Mouse (Mus musculus): ENCODE results near the gene Kcnj15. TPM values are rescaled to one million over a fixed set of nuclear protein-coding genes. Genes with fewer than 3 reads are reported as not detected.

Kcnj15 gene
- polyA plus RNA-seq, 1 experiment from 2014 or later: 0.28 TPM

GRCm38 (mm10) chr16:95332159-95332558 lies 74.8 kb downstream of the Kcnj15 start:
- no peaks in the 10 kb centered on the region for H3K9me3 ChIP-seq (ENCODE audit: control insufficient read depth, low read length)
- WGBS: 83% methylated on average over 5 of the region's 5 CpGs
- H3K4me3 ChIP-seq (ENCODE audit: low read depth, low read length): no peak overlapping the region
- no peak overlapping the region for H3K9ac ChIP-seq (ENCODE audit: low read length)
- no peaks in the 10 kb centered on the region for H3K4me1 ChIP-seq (replicated peaks; ENCODE audit: control insufficient read depth, insufficient read depth, low read length)
- H3K27ac ChIP-seq (ENCODE audit: low read depth): no peak overlapping the region
- no peak overlapping the region for H3K4me2 ChIP-seq (ENCODE audit: low read length)
- ATAC-seq (replicated peaks; ENCODE audit: low FRiP score, low TSS enrichment, low read depth) (no peak), DNase-seq (ENCODE audit: low spot score) (no peak)
- no peaks in the 10 kb centered on the region for H3K27me3 ChIP-seq (replicated peaks; ENCODE audit: control insufficient read depth, insufficient read depth, low read length)
- no peaks in the 10 kb centered on the region for H3K36me3 ChIP-seq (ENCODE audit: control insufficient read depth, insufficient read depth, low read length)

- peak; percentile 93 for DNase-seq (ENCODE audit: low spot score)
- peak; percentile 89 for ATAC-seq (replicated peaks; ENCODE audit: low FRiP score, low TSS enrichment, low read depth)
- 33% methylated on average over 28 of the region's 28 CpGs for WGBS
- Histone ChIP-seq H3K4me3 (ENCODE audit: low read depth, low read length) (no peak overlapping the region), H3K9me3 (ENCODE audit: control insufficient read depth, low read length) (no peaks in the 10 kb centered on the region), H3K4me2 (ENCODE audit: low read length) (peak overlapping the region; percentile 18), H3K9ac (ENCODE audit: low read length) (no peak overlapping the region), H3K27me3 (replicated peaks; ENCODE audit: control insufficient read depth, insufficient read depth, low read length) (no peaks in the 10 kb centered on the region), H3K4me1 (replicated peaks; ENCODE audit: control insufficient read depth, insufficient read depth, low read length) (no peaks in the 10 kb centered on the region), H3K27ac (ENCODE audit: low read depth) (no peak overlapping the region), H3K36me3 (ENCODE audit: control insufficient read depth, insufficient read depth, low read length) (no peaks in the 10 kb centered on the region)
Observed at GRCm38 (mm10) chr16:95340885-95341791, 83.8 kb downstream of the Kcnj15 start.

- H3K4me1 ChIP-seq (replicated peaks; ENCODE audit: control insufficient read depth, insufficient read depth, low read length): peaks cover 2% of the 10 kb centered on the region; the same call in 1 of the 2 replicates
- no peak overlapping the region for H3K4me3 ChIP-seq (ENCODE audit: low read depth, low read length)
- no peaks in the 10 kb centered on the region for H3K9me3 ChIP-seq (ENCODE audit: control insufficient read depth, low read length)
- DNase-seq (ENCODE audit: low spot score) (no peak), ATAC-seq (replicated peaks; ENCODE audit: low FRiP score, low TSS enrichment, low read depth) (no peak)
- no peak overlapping the region for H3K4me2 ChIP-seq (ENCODE audit: low read length)
- H3K27me3 ChIP-seq (replicated peaks; ENCODE audit: control insufficient read depth, insufficient read depth, low read length): no peaks in the 10 kb centered on the region
- 65% methylated on average over 8 of the region's 8 CpGs for WGBS
- H3K36me3 ChIP-seq (ENCODE audit: control insufficient read depth, insufficient read depth, low read length): no peaks in the 10 kb centered on the region
- H3K9ac ChIP-seq (ENCODE audit: low read length): no peak overlapping the region
- no peak overlapping the region for H3K27ac ChIP-seq (ENCODE audit: low read depth)
Observed at GRCm38 (mm10) chr16:95342030-95342429, 84.7 kb downstream of the Kcnj15 start.

DNA sequence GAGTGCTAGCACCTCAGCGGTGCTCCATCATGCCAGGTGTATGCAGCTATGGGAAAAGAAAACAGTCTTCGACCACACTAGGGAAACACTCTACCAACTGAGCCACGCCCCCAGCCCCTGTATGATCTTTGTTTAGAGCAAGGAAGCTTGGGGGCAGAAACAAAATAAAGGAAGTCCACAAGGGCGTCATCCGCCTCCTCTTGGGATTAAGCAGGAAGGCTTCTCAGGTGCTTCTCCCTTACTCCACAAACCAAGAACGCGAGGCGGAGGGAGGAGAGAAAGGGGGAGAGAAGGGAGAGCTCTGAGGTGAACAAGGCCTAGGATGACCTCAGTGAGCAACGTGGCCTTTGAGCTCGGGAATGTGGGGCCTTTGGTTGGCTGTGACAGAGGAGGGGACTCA lies 87.6 kb downstream of the Kcnj15 start:
- Histone ChIP-seq H3K4me3 (ENCODE audit: low read depth, low read length) (no peak overlapping the region), H3K27me3 (replicated peaks; ENCODE audit: control insufficient read depth, insufficient read depth, low read length) (no peaks in the 10 kb centered on the region), H3K9me3 (ENCODE audit: control insufficient read depth, low read length) (no peaks in the 10 kb centered on the region), H3K36me3 (ENCODE audit: control insufficient read depth, insufficient read depth, low read length) (no peaks in the 10 kb centered on the region), H3K4me1 (replicated peaks; ENCODE audit: control insufficient read depth, insufficient read depth, low read length) (peaks cover 5% of the 10 kb centered on the region; the same call in 1 of the 2 replicates), H3K4me2 (ENCODE audit: low read length) (no peak overlapping the region), H3K27ac (ENCODE audit: low read depth) (no peak overlapping the region), H3K9ac (ENCODE audit: low read length) (no peak overlapping the region)
- no peak for ATAC-seq (replicated peaks; ENCODE audit: low FRiP score, low TSS enrichment, low read depth)
- no peak for DNase-seq (ENCODE audit: low spot score)
- 66% methylated on average over 10 of the region's 10 CpGs for WGBS

GRCm38 (mm10) chr16:95345882-95346281 lies 88.5 kb downstream of the Kcnj15 start:
- H3K9ac ChIP-seq (ENCODE audit: low read length): no peak overlapping the region
- no peaks in the 10 kb centered on the region for H3K36me3 ChIP-seq (ENCODE audit: control insufficient read depth, insufficient read depth, low read length)
- H3K9me3 ChIP-seq (ENCODE audit: control insufficient read depth, low read length): no peaks in the 10 kb centered on the region
- H3K4me3 ChIP-seq (ENCODE audit: low read depth, low read length): no peak overlapping the region
- H3K4me2 ChIP-seq (ENCODE audit: low read length): no peak overlapping the region
- no peak overlapping the region for H3K27ac ChIP-seq (ENCODE audit: low read depth)
- DNase-seq (ENCODE audit: low spot score): peak; percentile 88
- no peaks in the 10 kb centered on the region for H3K27me3 ChIP-seq (replicated peaks; ENCODE audit: control insufficient read depth, insufficient read depth, low read length)
- 6% methylated on average over 7 of the region's 7 CpGs for WGBS
- no peak for ATAC-seq (replicated peaks; ENCODE audit: low FRiP score, low TSS enrichment, low read depth)
- peaks cover 5% of the 10 kb centered on the region; the same call in 1 of the 2 replicates for H3K4me1 ChIP-seq (replicated peaks; ENCODE audit: control insufficient read depth, insufficient read depth, low read length)

DNA sequence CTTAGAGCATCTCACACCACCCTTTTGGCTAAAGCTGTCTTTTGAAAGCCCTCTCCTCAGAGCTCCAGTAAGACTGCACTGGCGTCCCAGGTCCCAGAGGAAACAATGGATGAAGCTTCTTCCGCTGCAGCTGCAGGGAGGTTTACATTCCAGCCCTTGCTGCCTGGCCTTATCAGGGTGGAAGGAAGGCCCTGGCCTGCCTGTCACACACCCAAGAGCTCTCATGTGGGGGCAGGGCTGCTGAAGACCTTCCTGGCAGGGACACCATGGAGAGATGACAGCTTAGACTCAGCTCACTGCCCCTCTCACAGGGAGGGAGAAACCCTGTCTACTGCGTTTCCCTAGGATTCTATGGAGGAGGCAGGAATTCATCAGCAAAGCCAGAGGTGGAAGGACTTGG lies 89.8 kb downstream of the Kcnj15 start:
- H3K27me3 ChIP-seq (replicated peaks; ENCODE audit: control insufficient read depth, insufficient read depth, low read length): no peaks in the 10 kb centered on the region
- H3K9me3 ChIP-seq (ENCODE audit: control insufficient read depth, low read length): no peaks in the 10 kb centered on the region
- DNase-seq (ENCODE audit: low spot score): no peak
- H3K4me3 ChIP-seq (ENCODE audit: low read depth, low read length): no peak overlapping the region
- 1% methylated on average over 3 of the region's 3 CpGs for WGBS
- peaks cover 7% of the 10 kb centered on the region; the same call in 1 of the 2 replicates for H3K4me1 ChIP-seq (replicated peaks; ENCODE audit: control insufficient read depth, insufficient read depth, low read length)
- no peak overlapping the region for H3K9ac ChIP-seq (ENCODE audit: low read length)
- H3K36me3 ChIP-seq (ENCODE audit: control insufficient read depth, insufficient read depth, low read length): no peaks in the 10 kb centered on the region
- peak overlapping the region; percentile 13; the same call in 1 of the 2 replicates for H3K27ac ChIP-seq (ENCODE audit: low read depth)
- no peak; the same call in 1 of the 2 replicates for ATAC-seq (replicated peaks; ENCODE audit: low FRiP score, low TSS enrichment, low read depth)
- H3K4me2 ChIP-seq (ENCODE audit: low read length): no peak overlapping the region

DNA sequence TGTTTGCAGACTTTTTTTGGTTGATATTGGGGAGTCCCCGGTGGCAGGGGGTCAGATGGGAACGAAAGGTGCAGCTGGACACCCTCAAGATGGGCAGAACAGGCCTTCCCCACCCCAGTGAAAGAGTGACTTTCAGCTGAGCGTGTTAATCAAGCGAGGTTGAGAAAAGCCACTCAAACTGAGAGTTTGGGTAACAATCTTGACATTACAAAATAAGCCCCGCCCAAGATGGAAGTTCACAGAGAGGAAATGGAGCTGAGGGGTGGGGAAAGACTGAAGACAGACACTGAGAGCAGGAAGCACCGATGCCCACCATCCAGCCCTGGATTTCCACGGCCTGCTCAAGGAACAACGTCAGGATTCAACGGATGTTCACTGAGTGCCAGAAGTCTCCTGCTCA lies 91.2 kb downstream of the Kcnj15 start:
- ATAC-seq (replicated peaks; ENCODE audit: low FRiP score, low TSS enrichment, low read depth): no peak
- H3K36me3 ChIP-seq (ENCODE audit: control insufficient read depth, insufficient read depth, low read length): no peaks in the 10 kb centered on the region
- H3K4me3 ChIP-seq (ENCODE audit: low read depth, low read length): no peak overlapping the region
- no peak for DNase-seq (ENCODE audit: low spot score)
- no peaks in the 10 kb centered on the region for H3K27me3 ChIP-seq (replicated peaks; ENCODE audit: control insufficient read depth, insufficient read depth, low read length)
- H3K4me1 ChIP-seq (replicated peaks; ENCODE audit: control insufficient read depth, insufficient read depth, low read length): peaks cover 10% of the 10 kb centered on the region; the same call in 1 of the 2 replicates
- H3K4me2 ChIP-seq (ENCODE audit: low read length): no peak overlapping the region
- WGBS: 82% methylated on average over 9 of the region's 9 CpGs
- no peak overlapping the region for H3K27ac ChIP-seq (ENCODE audit: low read depth)
- H3K9ac ChIP-seq (ENCODE audit: low read length): no peak overlapping the region
- H3K9me3 ChIP-seq (ENCODE audit: control insufficient read depth, low read length): no peaks in the 10 kb centered on the region

GRCm38 (mm10) chr16:95349344-95349743 lies 92.0 kb downstream of the Kcnj15 start:
- WGBS: 95% methylated on average over 6 of the region's 6 CpGs
- H3K9ac ChIP-seq (ENCODE audit: low read length): no peak overlapping the region
- no peak overlapping the region for H3K4me3 ChIP-seq (ENCODE audit: low read depth, low read length)
- no peaks in the 10 kb centered on the region for H3K36me3 ChIP-seq (ENCODE audit: control insufficient read depth, insufficient read depth, low read length)
- DNase-seq (ENCODE audit: low spot score) (no peak), ATAC-seq (replicated peaks; ENCODE audit: low FRiP score, low TSS enrichment, low read depth) (no peak)
- H3K4me1 ChIP-seq (replicated peaks; ENCODE audit: control insufficient read depth, insufficient read depth, low read length): peaks cover 10% of the 10 kb centered on the region; the same call in 1 of the 2 replicates
- no peaks in the 10 kb centered on the region for H3K27me3 ChIP-seq (replicated peaks; ENCODE audit: control insufficient read depth, insufficient read depth, low read length)
- no peak overlapping the region for H3K27ac ChIP-seq (ENCODE audit: low read depth)
- no peak overlapping the region for H3K4me2 ChIP-seq (ENCODE audit: low read length)
- H3K9me3 ChIP-seq (ENCODE audit: control insufficient read depth, low read length): no peaks in the 10 kb centered on the region
